Mouse (Mus musculus): ENCODE results near the gene Sctr.

Gene Sctr

GRCm38 (mm10) chr1:120071133-120071532, 64.4 kb downstream of the Sctr start:
- no peak for DNase-seq

DNA sequence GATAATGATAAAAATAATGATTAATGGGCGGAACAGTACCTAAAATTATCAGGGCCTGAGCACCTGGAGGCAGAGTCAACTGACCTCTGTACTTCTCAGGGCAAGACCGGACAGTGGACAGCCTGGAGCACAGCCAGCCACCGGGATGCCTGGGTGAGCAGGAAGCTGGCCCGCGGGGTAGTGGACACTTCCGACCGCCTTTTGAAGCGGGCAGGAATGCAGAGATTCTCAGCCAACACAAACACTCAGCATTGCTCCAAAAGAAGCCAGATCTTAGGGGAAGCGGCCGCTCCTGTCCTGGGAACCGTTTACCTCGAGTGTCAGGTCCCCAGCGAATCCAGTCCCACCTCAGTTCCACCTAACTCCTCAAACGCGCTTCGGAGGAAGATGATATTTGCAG, 66.2 kb downstream of the Sctr start:
- DNase-seq, result peak; percentile 45

- peak; percentile 82 for DNase-seq
Measured at GRCm38 (mm10) chr1:120073519-120074306, 67.0 kb downstream of the Sctr start, which contains the start of gene Tmem37. Gene Tmem37, minus strand, starts transcription at chr1:120074074.

DNA sequence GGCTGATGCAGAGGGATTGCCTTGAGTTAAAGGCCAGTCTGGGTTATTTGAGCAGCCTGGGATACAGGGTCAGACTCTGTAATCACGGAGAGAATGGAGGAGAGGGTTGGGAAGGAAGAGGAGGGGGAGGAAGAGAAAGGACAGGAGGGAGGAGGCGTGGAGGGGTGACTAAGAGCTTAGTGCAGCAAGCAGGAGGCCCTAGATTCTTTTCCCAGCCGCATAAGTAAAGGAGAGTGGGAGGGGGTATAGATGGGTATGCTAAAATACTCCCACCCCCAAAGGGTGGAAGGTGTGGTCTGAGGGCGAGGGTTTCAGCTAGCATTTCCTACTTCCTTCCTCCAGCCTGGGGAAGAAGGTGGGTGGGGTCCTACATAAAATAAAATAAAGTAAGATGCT, 67.6 kb downstream of the Sctr start:
- no peak for DNase-seq

DNA sequence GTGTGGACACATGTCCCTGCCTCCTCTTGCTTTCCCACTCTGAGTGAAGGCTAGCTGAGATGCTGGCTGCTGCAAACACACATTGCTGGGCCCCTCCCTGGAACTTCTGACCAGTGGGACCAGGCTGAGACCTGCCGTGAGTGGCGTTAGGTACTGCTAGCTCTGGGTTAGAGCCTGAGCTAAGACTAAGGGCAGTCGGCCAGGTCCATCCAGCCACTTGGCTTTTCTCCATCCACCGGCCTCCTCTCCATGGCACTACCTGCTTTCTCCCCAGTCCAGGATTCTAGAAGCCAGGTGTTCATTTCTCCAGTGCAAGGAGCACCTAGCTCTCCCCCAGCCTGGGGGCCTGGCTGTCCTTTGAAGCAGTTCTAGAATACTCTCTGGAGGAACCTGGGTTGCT, 68.2 kb downstream of the Sctr start:
- DNase-seq, result no peak

GRCm38 (mm10) chr1:120075507-120075906, 68.8 kb downstream of the Sctr start:
- DNase-seq, result no peak

DNA sequence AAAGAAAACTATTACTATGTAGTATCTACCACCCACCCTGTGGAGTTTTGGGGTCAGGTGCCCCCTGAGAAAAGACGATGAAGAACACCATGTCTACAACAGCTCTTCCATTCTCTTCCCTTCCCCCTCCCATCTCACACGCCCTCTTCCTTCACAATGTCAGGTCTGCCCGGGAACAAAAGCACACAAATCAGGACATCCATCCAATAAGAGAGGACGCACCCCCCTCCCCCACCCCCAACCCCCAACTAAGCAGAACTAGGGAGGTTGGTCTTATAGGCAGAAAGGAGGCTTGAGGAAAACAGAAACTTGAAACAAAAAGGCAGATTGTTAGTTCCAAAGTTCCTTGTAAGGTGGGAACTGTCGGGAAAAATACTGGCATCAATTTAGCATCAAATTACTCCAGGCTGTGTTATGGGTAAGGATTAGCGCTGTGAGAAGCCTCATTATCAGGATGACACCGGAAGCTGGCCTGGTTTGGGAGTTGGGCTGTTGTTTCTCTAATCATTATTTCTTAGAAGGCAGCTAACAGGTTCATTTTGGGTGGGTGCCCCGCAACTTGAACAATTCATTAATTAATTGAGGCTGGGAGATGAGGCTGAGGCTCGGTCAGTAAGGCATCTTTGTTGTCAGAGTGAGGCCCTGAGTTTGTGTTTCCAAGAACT, 71.2 kb downstream of the Sctr start:
- no peak for DNase-seq

DNA sequence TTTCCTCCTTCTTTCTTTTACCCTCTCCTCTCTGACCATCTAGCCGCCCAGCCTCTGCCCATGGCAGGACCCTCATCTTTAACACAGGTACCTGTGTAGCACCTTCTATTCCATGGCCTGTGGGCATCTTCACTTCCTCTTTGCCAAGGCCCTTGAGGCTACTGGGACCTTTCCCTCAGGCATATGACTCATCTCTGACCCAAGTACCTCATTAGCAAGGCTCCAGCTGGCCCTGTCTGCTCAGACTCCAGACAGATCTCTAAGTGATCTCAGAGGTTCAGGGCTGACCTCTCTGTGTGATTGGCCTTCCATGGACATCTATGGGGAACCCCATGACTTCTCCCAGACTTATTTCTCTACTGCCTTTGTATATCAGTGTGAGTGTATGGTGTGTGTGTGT, 73.9 kb downstream of the Sctr start:
- DNase-seq, result no peak

DNA sequence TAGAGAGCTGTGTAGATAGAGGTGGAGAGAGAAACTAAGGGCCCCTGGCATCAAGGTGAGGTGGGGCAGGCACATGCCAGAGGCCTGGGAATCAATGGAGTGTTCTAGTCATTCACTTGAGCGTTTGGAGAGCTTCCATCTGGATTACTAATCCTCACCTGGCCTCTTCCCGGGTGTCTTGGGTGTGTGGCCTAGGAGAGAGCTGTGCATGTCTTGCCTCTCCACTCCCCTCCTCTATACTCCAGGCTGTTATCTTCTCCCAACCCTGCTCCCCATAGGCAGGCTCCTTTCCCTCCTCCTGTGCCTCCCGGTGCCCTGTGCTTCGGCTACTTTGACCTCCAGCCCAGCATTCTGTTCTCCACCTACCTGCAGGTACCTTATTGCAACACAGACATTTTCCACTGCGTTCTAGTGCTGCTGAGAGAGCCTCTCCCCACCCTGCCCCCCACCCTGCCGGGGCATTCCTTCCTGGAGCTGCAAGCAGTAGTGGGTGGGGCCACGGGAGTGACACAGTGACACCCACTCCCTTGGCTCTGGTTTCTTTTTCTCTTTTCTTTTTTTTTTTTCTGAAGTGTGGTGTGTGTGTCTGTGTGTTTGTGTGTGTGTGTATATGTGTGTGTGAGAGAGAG, 76.4 kb downstream of the Sctr start:
- peak; percentile 60 for DNase-seq

DNA sequence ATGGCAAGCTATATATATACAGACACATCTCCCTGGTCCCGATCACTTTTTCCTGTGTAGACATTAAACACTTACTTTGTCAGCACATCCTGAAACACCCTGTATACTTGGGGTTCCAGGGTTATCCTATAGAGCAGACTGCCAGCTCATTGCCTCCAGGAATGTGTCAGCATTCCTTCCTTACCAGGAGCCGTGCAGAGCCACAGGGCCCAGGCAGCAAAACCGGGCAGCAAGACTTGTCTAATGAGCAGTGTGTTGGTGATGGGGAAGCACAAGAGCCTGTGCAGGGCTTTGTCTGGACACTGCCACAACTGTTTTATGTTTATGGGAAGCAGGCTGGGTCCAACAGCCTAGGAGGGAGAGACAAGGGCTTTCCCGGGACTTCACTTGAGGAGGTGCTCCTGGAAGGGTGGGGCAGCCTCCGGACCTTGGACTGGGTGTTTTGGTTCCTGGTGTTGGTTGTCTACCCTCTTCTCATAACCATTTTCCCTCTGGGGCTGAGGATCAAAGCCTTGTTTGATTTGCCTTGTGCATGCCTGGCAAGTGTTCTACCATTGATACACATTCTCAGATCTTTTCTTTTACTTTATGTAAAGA, 77.3 kb downstream of the Sctr start:
- no peak for DNase-seq

GRCm38 (mm10) chr1:120085696-120086095, 79.0 kb downstream of the Sctr start:
- DNase-seq, result no peak

- no peak for DNase-seq
Measured at GRCm38 (mm10) chr1:120086644-120087043, 80.0 kb downstream of the Sctr start.

DNA sequence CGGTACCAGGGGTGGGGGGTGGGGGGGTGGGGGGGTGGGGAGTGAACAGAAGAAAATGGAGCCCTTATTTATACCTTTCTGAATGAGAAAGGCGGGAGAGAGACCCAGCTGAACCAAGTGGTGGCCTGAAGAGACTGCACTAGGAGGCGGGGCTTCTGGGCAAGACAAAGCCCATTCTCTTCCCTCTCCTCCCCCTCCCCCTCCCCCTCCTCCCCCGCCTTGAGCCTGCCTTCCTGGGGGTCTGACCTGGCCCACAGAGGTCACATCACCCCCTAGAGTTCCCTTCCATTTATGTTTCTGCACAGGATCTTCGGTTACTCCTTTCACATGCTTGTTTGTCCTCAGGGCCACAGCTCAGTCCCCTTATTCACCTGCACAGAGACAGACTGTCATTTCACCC, 82.5 kb downstream of the Sctr start:
- no peak for DNase-seq

DNA sequence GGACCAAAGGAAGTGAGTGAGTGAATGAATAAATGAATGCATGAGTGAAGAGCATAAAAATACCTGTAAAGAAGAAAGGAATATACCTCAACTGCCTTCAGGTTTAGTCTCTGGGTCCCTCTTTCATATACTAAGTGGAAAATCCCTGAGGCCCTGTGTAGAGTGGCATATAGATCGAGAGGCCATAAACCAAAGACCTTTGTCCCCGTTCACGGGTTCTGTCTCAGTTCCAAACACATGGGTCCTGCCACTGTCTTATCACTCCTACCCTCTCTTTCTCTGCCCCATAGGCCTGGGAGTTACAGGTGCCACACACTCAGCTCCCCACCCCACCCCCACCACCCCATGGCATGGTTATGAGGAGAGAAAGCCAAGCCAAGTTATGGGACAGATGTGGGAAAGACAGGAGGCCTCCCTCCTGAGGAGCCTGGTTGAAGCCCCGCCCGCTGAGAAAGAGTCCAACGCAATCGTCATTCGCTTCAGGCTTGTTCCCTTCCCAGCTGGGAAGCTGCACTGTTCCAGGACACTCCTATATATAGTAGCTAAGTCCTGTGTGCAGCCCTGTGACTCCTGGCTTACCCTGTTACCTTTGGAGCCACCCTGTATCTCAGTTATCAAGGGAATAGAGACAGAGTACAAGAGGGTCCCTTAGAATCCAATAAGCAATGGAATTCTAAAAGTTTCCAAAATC, 84.3 kb downstream of the Sctr start:
- DNase-seq, result no peak

- DNase-seq, result peak; percentile 80
Measured at GRCm38 (mm10) chr1:120093482-120094134, 86.9 kb downstream of the Sctr start.

GRCm38 (mm10) chr1:120094920-120095319, 88.2 kb downstream of the Sctr start:
- DNase-seq, result no peak

- peak; percentile 66 for DNase-seq
Measured at GRCm38 (mm10) chr1:120098327-120098726, 91.6 kb downstream of the Sctr start.

DNA sequence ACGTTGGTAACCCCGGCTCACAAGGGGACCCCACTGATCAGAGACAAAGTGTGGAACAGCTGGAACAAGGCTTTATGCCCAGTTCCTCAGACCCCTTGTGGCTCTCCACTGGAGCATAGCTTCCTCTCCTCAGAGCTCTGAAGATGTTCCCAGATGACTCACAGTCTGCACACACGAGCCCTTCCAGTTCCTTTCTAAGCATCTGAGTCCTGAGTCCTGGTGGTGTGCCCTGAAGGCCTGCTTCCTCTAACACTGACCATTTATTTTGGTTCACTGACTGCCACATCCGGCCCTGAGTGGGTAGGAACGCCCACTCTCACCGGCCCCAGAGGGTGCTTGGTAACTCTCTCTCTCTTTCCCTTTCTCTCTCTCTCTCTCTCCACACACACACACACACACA, 92.8 kb downstream of the Sctr start:
- no peak for DNase-seq

DNA sequence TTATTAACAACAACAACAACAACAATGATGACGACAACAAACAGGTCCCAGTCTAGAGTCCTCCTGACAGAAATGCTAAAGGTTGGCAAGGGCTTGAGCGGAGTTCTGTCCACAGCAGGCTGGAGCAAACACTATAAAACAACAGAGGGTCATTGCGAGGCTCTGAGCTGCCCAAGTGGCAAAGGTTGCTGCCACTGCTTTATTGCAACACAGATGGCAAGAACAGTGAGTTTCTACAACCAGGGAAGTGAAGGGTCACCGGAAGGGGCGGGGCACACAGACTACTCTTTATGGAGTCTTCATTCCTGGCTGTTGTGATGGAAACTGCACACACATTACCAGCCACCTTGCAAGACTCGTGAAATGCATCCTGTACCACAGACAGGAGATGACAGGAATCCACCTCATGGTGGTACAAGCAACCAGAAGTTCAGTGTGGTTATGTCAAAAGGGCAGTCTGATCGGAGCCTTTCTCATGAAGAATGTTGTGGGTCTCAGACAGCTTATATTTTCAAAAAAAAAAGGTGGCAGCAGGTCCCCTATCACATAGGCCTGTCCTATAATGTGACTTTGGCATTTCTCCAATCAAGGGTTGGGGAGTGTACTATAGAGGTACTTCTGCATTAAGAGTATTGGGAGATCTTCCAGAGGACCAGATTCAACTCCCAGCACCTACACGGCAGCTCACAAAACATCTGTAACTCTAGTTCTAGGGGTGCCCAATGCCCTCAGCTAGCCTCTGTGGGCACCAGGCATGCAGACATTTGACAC, 93.9 kb downstream of the Sctr start:
- no peak for DNase-seq

- DNase-seq, result no peak
Measured at GRCm38 (mm10) chr1:120101227-120101609, 94.5 kb downstream of the Sctr start.

- DNase-seq, result no peak
Measured at GRCm38 (mm10) chr1:120105556-120105959, 98.9 kb downstream of the Sctr start.

All from liver (tissue).